Mouse (Mus musculus): ENCODE measurements at regions not wholly inside any gene's neighbourhood (a gene's known extent, or its start where the extent isn't known, plus 50 kb on each side); places are given as distances from the start of the nearest gene placed in this dataset.

DNA sequence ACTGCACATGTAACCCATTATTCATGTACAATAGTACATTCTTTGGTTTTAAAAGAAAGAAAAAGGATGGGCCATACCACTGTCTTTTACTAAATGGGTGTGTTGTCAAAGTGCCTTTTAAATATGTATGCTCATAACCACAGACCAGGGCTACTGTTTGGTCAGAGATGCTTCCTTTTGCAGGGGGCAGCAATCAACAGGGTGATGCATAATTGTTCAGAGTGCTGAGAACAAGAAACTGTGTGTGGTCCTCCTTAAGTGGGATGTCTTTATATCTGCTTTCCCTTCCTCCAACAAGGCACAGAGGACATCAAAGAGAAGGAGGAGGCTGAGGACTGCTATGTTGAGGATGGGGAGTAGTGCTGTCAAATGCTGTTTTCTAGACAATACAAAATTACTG, 544.0 kb downstream of the Ptprc start:
- Histone ChIP-seq H3K9ac (no peak overlapping the region), H3K4me1 (replicated peaks) (no peaks in the 10 kb centered on the region), H3K4me3 (replicated peaks) (no peak overlapping the region), H3K36me3 (no peaks in the 10 kb centered on the region), H3K27me3 (no peaks in the 10 kb centered on the region), H3K4me2 (no peak overlapping the region), H3K27ac (no peak overlapping the region), H3K9me3 (replicated peaks) (no peaks in the 10 kb centered on the region)
- no peak for ATAC-seq (ENCODE audit: low read depth)
- DNase-seq = no peak

DNA sequence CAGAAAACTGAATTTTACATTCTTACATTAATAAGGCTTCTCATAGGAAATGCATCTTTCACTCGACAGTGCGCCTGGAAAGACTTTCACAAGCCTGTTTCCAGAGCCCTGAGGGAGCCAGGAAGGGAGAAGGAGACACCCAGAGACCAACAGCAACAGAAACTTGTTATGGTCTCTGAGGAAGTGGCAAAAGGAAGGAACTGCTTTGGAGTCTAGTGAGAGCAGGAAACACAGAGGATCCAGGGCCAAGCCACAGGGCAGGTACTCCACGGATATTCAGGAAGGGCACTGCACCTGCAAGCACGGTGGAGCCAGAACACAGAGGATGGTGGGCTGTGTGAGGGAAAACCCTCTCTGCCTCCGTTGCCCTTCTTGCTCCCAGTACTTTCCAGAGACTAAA, 554.8 kb downstream of the Ptprc start:
- no peaks in the 10 kb centered on the region for H3K36me3 ChIP-seq
- no peaks in the 10 kb centered on the region for H3K9me3 ChIP-seq (replicated peaks)
- no peak overlapping the region for H3K27ac ChIP-seq
- H3K9ac ChIP-seq = no peak overlapping the region
- no peak overlapping the region for H3K4me2 ChIP-seq
- no peak for DNase-seq
- no peak for ATAC-seq (ENCODE audit: low read depth)
- no peaks in the 10 kb centered on the region for H3K4me1 ChIP-seq (replicated peaks)
- no peaks in the 10 kb centered on the region for H3K27me3 ChIP-seq
- H3K4me3 ChIP-seq (replicated peaks) = no peak overlapping the region
- 29% methylated on average over 5 of the region's 5 CpGs for WGBS (ENCODE audit: insufficient replicate concordance)

DNA sequence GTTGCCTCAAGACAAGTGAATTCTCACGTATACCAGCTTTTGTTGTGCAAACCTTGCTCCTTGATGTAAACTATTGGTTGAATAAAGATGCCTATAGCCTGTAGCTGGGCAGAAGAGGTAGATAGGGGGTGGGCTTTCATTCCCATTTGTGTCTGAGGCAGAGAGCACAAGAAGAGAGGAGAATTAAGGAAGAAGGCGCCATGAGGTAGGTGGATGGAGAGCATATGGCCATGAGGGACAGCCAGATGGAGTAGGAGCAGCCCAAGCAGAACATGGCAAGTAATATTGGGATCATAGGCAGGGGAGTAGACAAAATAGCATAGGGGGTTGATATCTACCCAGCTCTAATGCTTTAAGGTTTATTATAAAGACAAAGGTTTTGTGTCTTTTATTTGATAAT, 557.3 kb downstream of the Ptprc start:
- DNase-seq (no peak), ATAC-seq (ENCODE audit: low read depth) (no peak)
- H3K4me2 ChIP-seq = no peak overlapping the region
- H3K27ac ChIP-seq = no peak overlapping the region
- 61% methylated on average over 2 of the region's 2 CpGs for WGBS (ENCODE audit: insufficient replicate concordance)
- H3K4me1 ChIP-seq (replicated peaks) = no peaks in the 10 kb centered on the region
- H3K4me3 ChIP-seq (replicated peaks) = no peak overlapping the region
- no peaks in the 10 kb centered on the region for H3K36me3 ChIP-seq
- no peaks in the 10 kb centered on the region for H3K27me3 ChIP-seq
- H3K9me3 ChIP-seq (replicated peaks) = no peaks in the 10 kb centered on the region
- H3K9ac ChIP-seq = no peak overlapping the region

DNA sequence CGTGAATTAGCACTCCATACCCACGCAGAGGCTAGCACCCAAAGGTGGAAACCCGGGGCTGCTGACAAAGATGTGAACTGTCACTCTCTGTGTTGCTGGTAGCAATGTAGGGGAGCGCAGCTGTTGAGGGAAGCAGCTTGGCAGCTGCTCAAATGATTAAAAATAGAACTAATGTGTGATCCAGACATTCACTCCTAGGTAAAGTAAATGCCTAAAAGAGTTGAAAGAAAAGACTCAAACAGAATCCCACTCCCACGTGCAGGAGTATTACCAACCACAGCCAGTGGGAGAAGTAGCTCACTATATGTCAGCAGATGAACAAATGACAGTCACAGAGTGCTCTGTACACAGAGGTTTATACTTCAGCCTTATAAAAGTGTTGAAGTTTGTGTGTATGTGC, 558.0 kb downstream of the Ptprc start:
- Histone ChIP-seq H3K4me3 (replicated peaks) (no peak overlapping the region), H3K9ac (no peak overlapping the region), H3K9me3 (replicated peaks) (no peaks in the 10 kb centered on the region), H3K36me3 (no peaks in the 10 kb centered on the region), H3K4me2 (no peak overlapping the region), H3K27ac (no peak overlapping the region), H3K27me3 (no peaks in the 10 kb centered on the region), H3K4me1 (replicated peaks) (no peaks in the 10 kb centered on the region)
- 60% methylated on average over 5 of the region's 5 CpGs for WGBS (ENCODE audit: insufficient replicate concordance)
- DNase-seq (no peak), ATAC-seq (ENCODE audit: low read depth) (no peak)

DNA sequence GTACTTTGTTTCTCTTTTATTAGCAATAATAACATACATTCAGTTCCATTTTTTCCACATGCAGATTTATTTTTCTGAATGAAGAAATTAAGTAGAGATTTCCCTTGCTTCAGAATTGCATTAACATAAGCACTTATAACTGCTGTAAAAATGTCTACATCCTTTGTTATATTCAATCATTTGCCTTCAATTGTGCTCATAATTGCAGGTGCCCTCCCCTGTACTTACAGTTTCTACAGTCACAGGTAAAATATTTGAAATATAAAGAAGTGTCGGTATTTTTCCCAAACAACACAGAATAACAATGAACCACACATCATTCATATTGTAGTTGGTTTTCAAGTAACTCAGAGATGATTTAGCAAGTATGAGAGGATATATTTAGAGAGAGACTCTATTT, 568.8 kb downstream of the Ptprc start:
- no peak overlapping the region for H3K4me3 ChIP-seq (replicated peaks)
- DNase-seq (no peak), ATAC-seq (ENCODE audit: low read depth) (no peak)
- no peak overlapping the region for H3K27ac ChIP-seq
- no peak overlapping the region for H3K9ac ChIP-seq
- no peaks in the 10 kb centered on the region for H3K4me1 ChIP-seq (replicated peaks)
- 67% methylated on average over 1 of the region's 1 CpGs for WGBS (ENCODE audit: insufficient replicate concordance)
- H3K9me3 ChIP-seq (replicated peaks) = no peaks in the 10 kb centered on the region
- no peak overlapping the region for H3K4me2 ChIP-seq
- H3K27me3 ChIP-seq = no peaks in the 10 kb centered on the region
- no peaks in the 10 kb centered on the region for H3K36me3 ChIP-seq

DNA sequence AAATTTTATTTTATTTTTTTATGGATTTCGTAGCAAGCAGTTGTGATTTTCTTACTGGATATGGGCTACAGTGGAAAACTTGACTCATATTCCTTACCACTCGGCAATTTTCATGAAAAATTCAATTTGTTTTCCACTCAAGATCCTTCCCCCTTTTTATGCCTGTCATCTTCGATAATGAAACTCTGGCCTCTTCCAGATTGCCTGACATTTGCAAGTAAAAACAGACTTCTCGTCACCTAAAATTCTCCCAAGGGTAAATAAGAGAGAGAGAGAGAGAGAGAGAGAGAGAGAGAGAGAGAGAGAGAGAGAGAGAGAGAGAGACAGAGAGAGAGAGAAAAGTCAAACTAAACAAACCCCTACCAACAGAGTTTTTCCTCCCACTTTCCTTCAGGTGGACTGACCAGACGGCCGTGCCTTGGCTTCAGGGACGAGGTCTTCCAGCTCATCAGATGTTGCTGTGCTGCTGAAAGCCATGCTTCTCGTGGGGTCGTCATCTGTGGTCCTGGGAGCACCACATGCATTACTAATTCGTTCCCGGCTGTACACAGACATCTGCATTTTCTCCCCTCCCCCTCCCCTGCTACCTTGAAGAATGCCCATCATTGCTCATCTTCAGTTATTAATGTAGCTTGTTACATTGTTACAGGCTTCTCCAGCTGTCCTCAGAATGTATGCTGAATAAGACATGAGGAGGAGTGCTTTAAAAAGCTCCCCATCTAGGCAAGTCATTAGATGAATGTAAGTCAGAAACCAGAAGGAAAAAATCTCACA, 569.4 kb downstream of the Ptprc start:
- ATAC-seq (ENCODE audit: low read depth) (no peak), DNase-seq (no peak)
- Histone ChIP-seq H3K4me1 (replicated peaks) (no peaks in the 10 kb centered on the region), H3K27ac (no peak overlapping the region), H3K9ac (no peak overlapping the region), H3K36me3 (no peaks in the 10 kb centered on the region), H3K4me2 (no peak overlapping the region), H3K9me3 (replicated peaks) (no peaks in the 10 kb centered on the region), H3K27me3 (no peaks in the 10 kb centered on the region), H3K4me3 (replicated peaks) (no peak overlapping the region)
- WGBS (ENCODE audit: insufficient replicate concordance) = 58% methylated on average over 11 of the region's 11 CpGs

DNA sequence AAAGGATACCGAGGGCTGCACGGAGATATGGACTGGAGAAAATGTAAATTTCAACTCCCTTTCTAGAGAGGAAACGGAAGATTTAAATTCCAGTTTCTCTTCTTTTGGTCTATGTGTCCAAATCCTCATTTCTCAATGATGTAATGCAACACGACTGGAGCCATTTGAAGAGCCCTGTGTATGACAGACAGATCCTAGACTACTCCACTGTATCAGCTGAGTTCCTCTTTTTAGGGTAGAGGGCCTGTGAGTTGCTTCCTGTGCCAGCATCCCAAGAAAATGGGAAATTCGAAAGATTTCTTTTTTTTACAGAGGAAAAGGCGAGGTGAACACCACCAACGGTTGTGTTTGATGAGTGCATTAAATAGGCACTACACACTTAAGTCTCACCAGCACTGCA, 581.8 kb downstream of the Ptprc start:
- Histone ChIP-seq H3K4me3 (replicated peaks) (no peak overlapping the region), H3K27ac (no peak overlapping the region), H3K9ac (no peak overlapping the region), H3K27me3 (no peaks in the 10 kb centered on the region), H3K4me2 (no peak overlapping the region), H3K9me3 (replicated peaks) (no peaks in the 10 kb centered on the region), H3K4me1 (replicated peaks) (no peaks in the 10 kb centered on the region), H3K36me3 (no peaks in the 10 kb centered on the region)
- WGBS (ENCODE audit: insufficient replicate concordance) = 36% methylated on average over 7 of the region's 7 CpGs
- DNase-seq (no peak), ATAC-seq (ENCODE audit: low read depth) (no peak)

DNA sequence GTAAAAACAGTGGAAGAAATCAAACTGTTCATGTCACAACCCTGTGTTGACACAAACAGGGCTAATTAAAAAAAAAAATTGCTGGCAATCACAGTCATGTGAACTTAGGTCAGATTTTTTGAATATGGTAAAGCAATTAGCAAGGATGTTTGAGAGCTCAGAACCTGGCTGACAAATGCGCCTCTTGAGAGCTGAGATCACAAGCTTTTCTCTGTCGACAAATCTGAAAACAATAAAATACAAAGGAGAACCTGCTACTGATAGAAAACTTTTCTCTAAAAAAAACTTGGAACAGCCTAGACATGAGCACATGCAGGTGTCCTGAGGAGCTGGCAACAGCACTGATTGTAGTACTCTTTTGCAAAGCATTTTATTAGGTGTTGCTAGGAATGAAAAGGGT, 583.6 kb downstream of the Ptprc start:
- no peaks in the 10 kb centered on the region for H3K27me3 ChIP-seq
- no peak overlapping the region for H3K4me2 ChIP-seq
- ATAC-seq (ENCODE audit: low read depth) (no peak), DNase-seq (no peak)
- no peak overlapping the region for H3K9ac ChIP-seq
- no peaks in the 10 kb centered on the region for H3K4me1 ChIP-seq (replicated peaks)
- no peak overlapping the region for H3K4me3 ChIP-seq (replicated peaks)
- WGBS (ENCODE audit: insufficient replicate concordance) = 70% methylated on average over 2 of the region's 2 CpGs
- H3K27ac ChIP-seq = no peak overlapping the region
- no peaks in the 10 kb centered on the region for H3K36me3 ChIP-seq
- H3K9me3 ChIP-seq (replicated peaks) = no peaks in the 10 kb centered on the region

DNA sequence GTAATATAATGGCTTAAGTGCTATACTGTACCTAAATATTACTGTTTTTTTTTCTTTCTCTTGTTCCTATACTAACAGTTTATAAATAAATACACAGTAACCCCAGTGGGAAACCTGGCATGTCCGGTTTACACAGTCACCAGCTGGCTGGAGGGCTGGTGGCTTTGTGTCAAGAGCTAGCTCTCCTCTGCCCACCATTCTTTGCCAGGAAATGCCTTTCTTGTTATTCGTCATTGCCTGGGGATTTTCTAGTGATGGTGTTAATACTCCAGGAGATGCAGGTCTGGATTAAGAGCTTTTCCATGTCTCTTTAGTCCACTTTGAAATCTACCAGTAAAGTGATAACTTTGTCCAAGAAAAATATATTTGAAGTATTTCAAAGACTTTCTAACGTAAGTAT, 584.2 kb downstream of the Ptprc start:
- Histone ChIP-seq H3K36me3 (no peaks in the 10 kb centered on the region), H3K27ac (no peak overlapping the region), H3K4me1 (replicated peaks) (no peaks in the 10 kb centered on the region), H3K4me3 (replicated peaks) (no peak overlapping the region), H3K4me2 (no peak overlapping the region), H3K9ac (no peak overlapping the region), H3K27me3 (no peaks in the 10 kb centered on the region), H3K9me3 (replicated peaks) (no peaks in the 10 kb centered on the region)
- 54% methylated on average over 3 of the region's 3 CpGs for WGBS (ENCODE audit: insufficient replicate concordance)
- DNase-seq (no peak), ATAC-seq (ENCODE audit: low read depth) (no peak)

DNA sequence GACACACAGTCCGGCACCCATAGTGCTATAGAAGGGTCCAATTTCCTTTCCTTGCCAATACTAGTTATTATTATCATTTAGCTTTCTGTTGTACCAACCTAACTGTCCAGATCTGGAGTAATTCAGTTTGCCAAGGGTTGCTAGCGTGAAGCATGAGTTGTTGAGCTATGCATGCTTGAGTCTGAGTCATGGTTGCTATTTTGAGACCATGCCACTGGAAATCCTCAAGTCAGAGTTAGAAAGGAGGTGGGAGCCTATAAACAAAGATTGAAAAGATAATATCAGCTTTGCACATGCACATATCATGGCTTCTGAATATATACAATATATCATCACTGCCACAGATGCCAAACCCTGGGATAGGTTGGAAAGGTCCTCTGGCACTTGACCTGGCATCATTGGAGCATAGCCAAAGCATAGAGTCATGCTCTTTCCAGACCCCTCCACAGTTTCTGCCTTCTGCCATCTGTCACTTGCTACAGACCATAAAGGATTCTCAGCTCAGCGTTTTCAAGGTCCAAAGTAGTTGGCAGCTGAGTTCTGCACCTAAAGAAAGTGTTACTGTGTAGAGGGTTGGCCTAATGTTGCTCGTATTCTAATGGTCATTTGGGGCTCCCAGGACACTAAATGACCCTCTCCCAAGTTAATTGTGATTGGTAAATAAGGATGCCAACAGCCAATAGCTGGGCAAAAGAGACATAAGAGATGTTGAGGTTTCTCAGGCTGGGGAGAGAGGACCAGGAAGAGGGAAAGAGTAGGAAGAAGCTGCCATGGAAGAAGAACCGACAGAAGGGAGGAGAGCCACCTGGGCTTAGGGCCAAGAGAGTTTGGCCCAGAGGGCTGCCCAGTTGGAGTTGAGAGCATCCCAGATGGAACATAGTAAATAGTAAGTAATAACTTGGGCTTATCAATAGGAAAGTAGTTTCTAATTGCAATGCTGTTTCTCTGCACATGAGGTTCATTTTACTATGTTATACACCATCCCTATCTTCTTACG, 586.9 kb downstream of the Ptprc start:
- 62% methylated on average over 6 of the region's 6 CpGs for WGBS (ENCODE audit: insufficient replicate concordance)
- no peaks in the 10 kb centered on the region for H3K27me3 ChIP-seq
- ATAC-seq (ENCODE audit: low read depth) = no peak

DNA sequence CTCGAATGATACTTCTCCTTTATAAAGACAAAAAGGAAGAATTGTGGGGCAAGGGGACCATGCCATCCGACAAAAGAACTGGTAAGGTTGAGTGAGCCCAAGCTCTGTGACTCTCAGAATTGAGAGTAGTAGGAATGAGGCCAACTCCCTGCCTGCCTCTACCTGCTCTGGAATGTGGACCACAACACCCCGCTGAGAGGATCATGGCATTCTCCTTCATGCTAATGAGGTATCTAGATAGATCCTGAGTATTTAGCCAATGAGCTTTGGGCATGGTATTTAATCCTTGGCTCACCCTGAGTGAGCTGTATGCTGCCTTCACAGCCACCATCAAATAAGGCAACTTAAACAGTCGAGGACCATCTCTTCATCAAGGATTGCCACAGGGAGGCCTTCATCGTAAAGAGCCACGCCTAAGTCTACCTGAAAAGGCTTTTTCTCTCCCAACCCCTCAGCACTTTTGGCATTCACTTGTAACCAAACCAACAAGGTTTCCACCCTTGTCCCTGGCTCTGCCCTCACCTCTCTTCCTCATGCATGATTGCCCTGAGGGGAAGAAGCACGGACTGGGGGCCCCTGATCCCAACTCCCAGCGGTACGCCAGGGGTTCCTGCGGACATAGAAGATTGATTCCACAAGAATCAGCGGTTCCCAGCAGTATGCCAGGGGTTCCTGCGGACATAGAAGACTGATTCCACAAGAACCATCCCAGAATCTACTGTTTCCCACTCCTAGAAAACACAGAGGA, 587.9 kb downstream of the Ptprc start:
- Histone ChIP-seq H3K9me3 (replicated peaks) (no peaks in the 10 kb centered on the region), H3K9ac (no peak overlapping the region), H3K4me1 (replicated peaks) (no peaks in the 10 kb centered on the region), H3K4me2 (no peak overlapping the region), H3K27ac (no peak overlapping the region), H3K27me3 (no peaks in the 10 kb centered on the region), H3K4me3 (replicated peaks) (no peak overlapping the region), H3K36me3 (no peaks in the 10 kb centered on the region)
- DNase-seq (no peak), ATAC-seq (ENCODE audit: low read depth) (no peak)
- 71% methylated on average over 12 of the region's 12 CpGs for WGBS (ENCODE audit: insufficient replicate concordance)

More for the DNA sequence above, 586.9 kb downstream of the Ptprc start:
- no peak for DNase-seq
- no peak overlapping the region for H3K4me2 ChIP-seq
- no peaks in the 10 kb centered on the region for H3K9me3 ChIP-seq (replicated peaks)
- H3K4me3 ChIP-seq (replicated peaks) = no peak overlapping the region
- H3K4me1 ChIP-seq (replicated peaks) = no peaks in the 10 kb centered on the region
- no peaks in the 10 kb centered on the region for H3K36me3 ChIP-seq
- no peak overlapping the region for H3K9ac ChIP-seq
- H3K27ac ChIP-seq = no peak overlapping the region
